Comparison of ENCODE assay signal across 18 mouse cellular contexts in the genomic region with DNA sequence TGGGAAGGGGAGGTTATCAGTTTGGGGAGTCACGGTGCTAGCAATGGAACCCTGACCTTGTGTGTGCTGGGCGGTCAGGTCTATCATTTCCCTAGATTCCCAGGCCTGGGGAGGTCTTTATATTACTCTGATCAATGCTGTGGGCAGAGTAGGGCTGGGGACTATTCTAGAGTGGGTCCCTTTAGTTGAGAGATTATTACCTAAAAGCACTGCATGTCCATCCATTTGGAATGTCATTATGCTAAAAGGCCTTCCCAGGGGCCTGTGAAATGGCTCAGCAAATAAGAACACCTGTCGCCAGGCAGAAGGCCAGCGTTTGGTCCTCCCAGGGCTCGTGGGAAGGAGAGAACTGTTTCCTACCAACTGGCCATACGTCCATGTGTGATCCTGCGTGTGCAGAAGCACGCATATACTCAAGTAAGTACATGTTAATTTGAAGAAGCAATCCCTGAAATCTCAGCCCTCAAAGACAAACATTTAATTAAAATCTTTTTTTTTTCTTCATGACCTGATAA. TPM values are rescaled to one million over a fixed set of nuclear protein-coding genes. Genes with fewer than 3 reads are reported as not detected.
A peak's percentile ranks its signal among the peaks of the same experiment; 100 is the strongest.
DNase-seq lines count a peak whose midpoint lies in the region; ATAC-seq and TF ChIP-seq lines count a peak whose summit lies in the region.
"Had no signal": no experiment of that assay in that cellular context is flagged by ENCODE, and none has a peak within 500 bp of the region (broad histone marks: within the 10 kb centered on the region; RNA-seq: fewer than 3 reads in every experiment).

No protein-coding gene starts in this region.

- ATAC-seq in intestine, embryonic 15.5 days = peak; percentile 9; the same call in 1 of the 2 replicates
- ATAC-seq in heart, embryonic 12.5 days (ENCODE audit: insufficient number of reproducible peaks, low FRiP score) = no peak
- ATAC-seq in forebrain, postnatal 0 days = no peak
- ATAC-seq: midbrain, embryonic 15.5 days; Patski had no signal

- no peaks in the 10 kb centered on the region for H3K27me3 ChIP-seq in intestine, embryonic 15.5 days (replicated peaks)
- H3K27me3 ChIP-seq in heart, embryonic 12.5 days (replicated peaks) = peaks cover 11% of the 10 kb centered on the region; the same call in 1 of the 2 replicates
- H3K27me3 ChIP-seq in forebrain, postnatal 0 days (ENCODE audit: insufficient read depth, low read length) = no peaks in the 10 kb centered on the region
- H3K27me3 ChIP-seq: embryonic facial prominence, embryonic 12.5 days; hindbrain, embryonic 12.5 days; liver, embryonic 13.5 days; midbrain, embryonic 15.5 days; Patski; stomach, embryonic 15.5 days had no signal

- H3K9ac ChIP-seq in intestine, embryonic 15.5 days = no peak overlapping the region
- H3K9ac ChIP-seq in heart, embryonic 12.5 days = no peak overlapping the region
- no peak overlapping the region for H3K9ac ChIP-seq in forebrain, postnatal 0 days
- H3K9ac ChIP-seq: embryonic facial prominence, embryonic 12.5 days; hindbrain, embryonic 12.5 days; liver, embryonic 13.5 days; midbrain, embryonic 15.5 days; stomach, embryonic 15.5 days had no signal

- WGBS in intestine, embryonic 15.5 days = 66% methylated on average over 8 of the region's 8 CpGs
- WGBS in heart, embryonic 12.5 days = 72% methylated on average over 8 of the region's 8 CpGs
- WGBS in forebrain, postnatal 0 days = 84% methylated on average over 8 of the region's 8 CpGs

- H3K9me3 ChIP-seq in intestine, embryonic 15.5 days = no peaks in the 10 kb centered on the region
- H3K9me3 ChIP-seq in heart, embryonic 12.5 days (replicated peaks) = no peaks in the 10 kb centered on the region
- no peaks in the 10 kb centered on the region for H3K9me3 ChIP-seq in forebrain, postnatal 0 days (ENCODE audit: low read length)
- H3K9me3 ChIP-seq: embryonic facial prominence, embryonic 12.5 days; hindbrain, embryonic 12.5 days; limb, embryonic 10.5 days; liver, embryonic 13.5 days; midbrain, embryonic 15.5 days; stomach, embryonic 15.5 days had no signal

- TF ChIP-seq CTCF in gastrocnemius, adult 2 months (IDR thresholded peaks at IDR 0.05) = no peak
- no peak for TF ChIP-seq CTCF in forebrain, postnatal 0 days (IDR thresholded peaks at IDR 0.05; ENCODE audit: low read depth)

- no peak for DNase-seq in gastrocnemius, adult 2 months
- no peak for DNase-seq in gastrocnemius, postnatal 25 days
- peak; percentile 42 to 47 for DNase-seq in kidney, adult 8-10 months
- DNase-seq in kidney, postnatal 36 days = peak; percentile 47 to 60
- no peak for DNase-seq in T-cell, adult 2 months (ENCODE audit: low spot score)
- no peak for DNase-seq in forebrain, postnatal 0 days
- DNase-seq: layer of hippocampus, postnatal 36 days; liver, embryonic 13.5 days; spleen, adult 18-20 months; thymus, postnatal 25 days had no signal

- no peaks in the 10 kb centered on the region for H3K36me3 ChIP-seq in intestine, embryonic 15.5 days
- H3K36me3 ChIP-seq in heart, embryonic 12.5 days = no peaks in the 10 kb centered on the region
- H3K36me3 ChIP-seq in forebrain, postnatal 0 days (ENCODE audit: insufficient read depth) = no peaks in the 10 kb centered on the region
- H3K36me3 ChIP-seq: embryonic facial prominence, embryonic 12.5 days; hindbrain, embryonic 12.5 days; limb, embryonic 10.5 days; liver, embryonic 13.5 days; midbrain, embryonic 15.5 days; stomach, embryonic 15.5 days had no signal

- H3K27ac ChIP-seq in gastrocnemius, adult 2 months = peak overlapping the region; percentile 41; the same call in 1 of the 2 replicates
- H3K27ac ChIP-seq in intestine, embryonic 15.5 days = peak overlapping the region; percentile 13; the same call in 1 of the 2 replicates
- H3K27ac ChIP-seq in heart, embryonic 12.5 days (ENCODE audit: poor library complexity, severe bottlenecking) = no peak overlapping the region
- H3K27ac ChIP-seq in forebrain, postnatal 0 days (ENCODE audit: low read depth, low read length) = no peak overlapping the region
- H3K27ac ChIP-seq: embryonic facial prominence, embryonic 12.5 days; hindbrain, embryonic 12.5 days; limb, embryonic 10.5 days; liver, embryonic 13.5 days; midbrain, embryonic 15.5 days; stomach, embryonic 15.5 days had no signal

- intact Hi-C loops in gastrocnemius, adult 2 months (cut with DNase I) = loop anchor here (5.0 to 10.0 kb wide), 2 partner anchors 67 to 250 kb away; no protein-coding TSS in a partner anchor

- H3K4me1 ChIP-seq in intestine, embryonic 15.5 days (replicated peaks) = 0 out of 2 replicates have a peak, but pooled peaks cover 4% of the 10 kb centered on the region
- H3K4me1 ChIP-seq in heart, embryonic 12.5 days (replicated peaks) = peaks cover 16% of the 10 kb centered on the region
- H3K4me1 ChIP-seq in forebrain, postnatal 0 days (ENCODE audit: insufficient read depth) = no peaks in the 10 kb centered on the region
- H3K4me1 ChIP-seq: embryonic facial prominence, embryonic 12.5 days; limb, embryonic 10.5 days; liver, embryonic 13.5 days had no signal

- H3K4me2 ChIP-seq in intestine, embryonic 15.5 days (replicated peaks) = peak overlapping the region; percentile 41
- H3K4me2 ChIP-seq in heart, embryonic 12.5 days = no peak overlapping the region
- no peak overlapping the region for H3K4me2 ChIP-seq in forebrain, postnatal 0 days (ENCODE audit: low read depth)
- H3K4me2 ChIP-seq: embryonic facial prominence, embryonic 12.5 days; hindbrain, embryonic 12.5 days; liver, embryonic 13.5 days; midbrain, embryonic 15.5 days; stomach, embryonic 15.5 days had no signal

- peak overlapping the region; percentile 30; the same call in 1 of the 2 replicates for H3K4me3 ChIP-seq in gastrocnemius, adult 2 months
- H3K4me3 ChIP-seq in intestine, embryonic 15.5 days (replicated peaks) = peak overlapping the region; percentile 24
- no peak overlapping the region for H3K4me3 ChIP-seq in heart, embryonic 12.5 days
- H3K4me3 ChIP-seq in forebrain, postnatal 0 days (ENCODE audit: low read depth, low read length) = no peak overlapping the region
- H3K4me3 ChIP-seq: embryonic facial prominence, embryonic 12.5 days; hindbrain, embryonic 12.5 days; limb, embryonic 10.5 days; liver, embryonic 13.5 days; midbrain, embryonic 15.5 days; stomach, embryonic 15.5 days had no signal

RNA-seq across cellular contexts. Expression of a gene that starts 0.5 kb away (rescaled TPM):
- 10 to 100 TPM in 1 of 2 experiments, 1 to 10 TPM in 1; 5.2 to 11.4 TPM for total RNA-seq in gastrocnemius, adult 2 months (2021)
- total RNA-seq in gastrocnemius, postnatal 25 days (2021) = 10 to 100 TPM in 1 of 2 experiments, 1 to 10 TPM in 1; 7.8 to 10.6 TPM
- 28.6 and 31.3 TPM in 2 replicates for polyA plus RNA-seq in intestine, embryonic 15.5 days (2015; fragmentation: Nextera tagmentation; extraction: Ambion mirVana)
- polyA plus RNA-seq in heart, embryonic 12.5 days (2016; fragmentation: Nextera tagmentation; extraction: Ambion mirVana) = 13.4 and 16.4 TPM in 2 replicates
- total RNA-seq in forebrain, postnatal 0 days (2014; rRNA removed) = 53.9 and 54.1 TPM in 2 replicates
- 32.7 and 33.2 TPM in 2 replicates for polyA plus RNA-seq in forebrain, postnatal 0 days (2015; fragmentation: Nextera tagmentation; extraction: Ambion mirVana)

Comparison
In these comparisons a context has a peak if more than half of its experiments do, and no peak if none do; other contexts are left out.
1. DNase-seq: peak in kidney, adult 8-10 months (2 of 2) and kidney, postnatal 36 days (2 of 2); none in gastrocnemius, adult 2 months (single experiment), gastrocnemius, postnatal 25 days (single experiment), T-cell, adult 2 months (single experiment) and forebrain, postnatal 0 days (single experiment).
2. H3K27ac ChIP-seq: peak in gastrocnemius, adult 2 months (single experiment) and intestine, embryonic 15.5 days (single experiment); none in heart, embryonic 12.5 days (single experiment) and forebrain, postnatal 0 days (single experiment).
3. H3K4me3 ChIP-seq: peak in gastrocnemius, adult 2 months (single experiment) and intestine, embryonic 15.5 days (single experiment); none in heart, embryonic 12.5 days (single experiment) and forebrain, postnatal 0 days (single experiment).